In genomic region chr9:77302340-77302739, GRCm38 (mm10) we compare ENCODE assay signal across 19 mouse cellular contexts. TPM values are rescaled to one million over a fixed set of nuclear protein-coding genes. Genes with fewer than 3 reads are reported as not detected.
DNase-seq lines count a peak whose midpoint lies in the region.
"Had no signal": no experiment of that assay in that cellular context is flagged by ENCODE, and none has a peak within 500 bp of the region (broad histone marks: within the 10 kb centered on the region; RNA-seq: fewer than 3 reads in every experiment).

No protein-coding gene starts in this region.

- H3K4me1 ChIP-seq in limb, embryonic 10.5 days: no peaks in the 10 kb centered on the region
- H3K4me1 ChIP-seq: embryonic facial prominence, embryonic 12.5 days; forebrain, embryonic 10.5 days; liver, embryonic 15.5 days; midbrain, embryonic 13.5 days had no signal

- H3K9me3 ChIP-seq in limb, embryonic 10.5 days (replicated peaks): no peaks in the 10 kb centered on the region
- H3K9me3 ChIP-seq: embryonic facial prominence, embryonic 12.5 days; heart, embryonic 15.5 days; liver, embryonic 15.5 days; midbrain, embryonic 13.5 days had no signal

- no peak overlapping the region for H3K27ac ChIP-seq in limb, embryonic 10.5 days
- H3K27ac ChIP-seq: embryonic facial prominence, embryonic 12.5 days; forebrain, embryonic 10.5 days; heart, adult 2 months; heart, embryonic 15.5 days; liver, embryonic 15.5 days; midbrain, embryonic 13.5 days had no signal

- no peaks in the 10 kb centered on the region for H3K27me3 ChIP-seq in limb, embryonic 10.5 days (ENCODE audit: low read depth, poor library complexity, severe bottlenecking)
- H3K27me3 ChIP-seq: embryonic facial prominence, embryonic 12.5 days; heart, embryonic 15.5 days; liver, embryonic 15.5 days; midbrain, embryonic 13.5 days had no signal

- WGBS in limb, embryonic 10.5 days: 88% methylated on average over 8 of the region's 8 CpGs

- H3K36me3 ChIP-seq in limb, embryonic 10.5 days: no peaks in the 10 kb centered on the region
- H3K36me3 ChIP-seq: embryonic facial prominence, embryonic 12.5 days; forebrain, embryonic 10.5 days; liver, embryonic 15.5 days; midbrain, embryonic 13.5 days had no signal

- H3K4me3 ChIP-seq in limb, embryonic 10.5 days: no peak overlapping the region
- H3K4me3 ChIP-seq: embryonic facial prominence, embryonic 12.5 days; forebrain, embryonic 10.5 days; heart, adult 2 months; heart, embryonic 15.5 days; liver, embryonic 15.5 days; midbrain, embryonic 13.5 days had no signal

- DNase-seq in frontal cortex, postnatal 36 days (ENCODE audit: low spot score in 2 of 2): peak; percentile 14 to 38
- DNase-seq in frontal cortex, postnatal 14 days (ENCODE audit: low spot score in 2 of 2): no peak
- peak; percentile 45 for DNase-seq in right cerebral cortex, adult 18-20 months
- no peak for DNase-seq in right cerebral cortex, postnatal 36 days (ENCODE audit: low spot score in 2 of 2)
- peak; percentile 13 for DNase-seq in layer of hippocampus, adult 11-12 months (ENCODE audit: low spot score)
- DNase-seq in telencephalon, adult 2 months (ENCODE audit: low read depth, low spot score): peak; percentile 44
- DNase-seq in limb, embryonic 10.5 days (ENCODE audit: low spot score): no peak
- DNase-seq: adrenal gland, adult 2 months; cerebellum, adult 11 months; heart, adult 2 months; kidney, adult 2 months; kidney, postnatal 36 days; thymus, postnatal 25 days had no signal

RNA-seq across cellular contexts. Expression of gene Mlip, which starts 50.4 kb away (rescaled TPM):
- 0.06 and 0.25 TPM in 2 replicates for polyA plus RNA-seq in limb, embryonic 10.5 days (2016; fragmentation: Nextera tagmentation; extraction: Ambion mirVana)
- polyA plus RNA-seq: adrenal gland, adult 2 months; forebrain, embryonic 10.5 days; spleen, adult 2 months had no signal

Comparison
In these comparisons a context has a peak if more than half of its experiments do, and no peak if none do; other contexts are left out.
1. DNase-seq: peak in frontal cortex, postnatal 36 days (2 of 2), right cerebral cortex, adult 18-20 months (single experiment), layer of hippocampus, adult 11-12 months (single experiment) and telencephalon, adult 2 months (single experiment); none in frontal cortex, postnatal 14 days (0 of 2), right cerebral cortex, postnatal 36 days (0 of 2) and limb, embryonic 10.5 days (single experiment).